In the genomic region with DNA sequence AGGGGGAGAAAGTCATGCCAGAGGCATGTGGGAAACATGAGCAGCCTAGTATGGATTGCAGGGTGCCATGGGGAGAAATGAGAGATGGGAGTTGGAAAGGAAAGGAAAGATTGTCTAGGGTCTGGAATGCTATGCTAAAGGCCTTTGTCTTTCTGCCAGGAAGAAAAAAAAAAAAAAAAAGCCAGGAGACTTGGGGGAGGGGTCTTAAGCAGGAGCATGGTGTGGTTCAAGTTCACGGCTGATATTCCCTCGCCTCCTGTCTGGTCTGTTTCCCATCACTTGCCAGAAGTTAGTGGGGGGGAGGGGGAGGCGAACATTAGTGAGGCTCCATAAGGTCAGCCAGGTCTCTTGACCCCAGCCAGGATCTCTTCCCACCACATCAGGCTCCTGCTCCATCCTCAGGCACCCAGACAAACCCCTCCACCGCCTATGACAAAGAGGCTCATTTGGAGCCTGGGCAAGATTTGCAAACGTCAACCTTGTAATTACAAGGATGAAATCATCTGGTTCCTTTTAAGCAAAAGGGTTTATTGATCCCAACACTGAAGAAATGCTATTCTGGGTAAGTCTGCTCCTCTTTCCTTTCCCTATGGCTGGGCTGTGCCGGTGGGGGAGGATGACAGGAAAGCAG, we compare ENCODE assay signal across 14 mouse cellular contexts. TPM values are rescaled to one million over a fixed set of nuclear protein-coding genes. Genes with fewer than 3 reads are reported as not detected.
A peak's percentile ranks its signal among the peaks of the same experiment; 100 is the strongest.
DNase-seq lines count a peak whose midpoint lies in the region; ATAC-seq and TF ChIP-seq lines count a peak whose summit lies in the region.
"Had no signal": no experiment of that assay in that cellular context is flagged by ENCODE, and none has a peak within 500 bp of the region (broad histone marks: within the 10 kb centered on the region; RNA-seq: fewer than 3 reads in every experiment).

No protein-coding gene starts in this region.

- no peak overlapping the region for H3K4me3 ChIP-seq in lung, embryonic 14.5 days (ENCODE audit: low read depth, low read length)
- H3K4me3 ChIP-seq in embryonic facial prominence, embryonic 13.5 days, result peak overlapping the region; percentile 9; the same call in 1 of the 2 replicates
- no peak overlapping the region for H3K4me3 ChIP-seq in neural tube, embryonic 11.5 days (ENCODE audit: low read depth, low read length)
- H3K4me3 ChIP-seq: forebrain, embryonic 12.5 days; heart, adult 2 months had no signal

- no peak overlapping the region for H3K4me2 ChIP-seq in lung, embryonic 14.5 days
- peak overlapping the region; percentile 44 for H3K4me2 ChIP-seq in embryonic facial prominence, embryonic 13.5 days
- H3K4me2 ChIP-seq in neural tube, embryonic 11.5 days (ENCODE audit: low read depth), result no peak overlapping the region
- H3K4me2 ChIP-seq: forebrain, embryonic 12.5 days had no signal

- H3K9me3 ChIP-seq in lung, embryonic 14.5 days (ENCODE audit: low read depth, low read length), result no peaks in the 10 kb centered on the region
- H3K9me3 ChIP-seq in embryonic facial prominence, embryonic 13.5 days, result no peaks in the 10 kb centered on the region
- no peaks in the 10 kb centered on the region for H3K9me3 ChIP-seq in neural tube, embryonic 11.5 days (ENCODE audit: control insufficient read depth, low read length)
- H3K9me3 ChIP-seq: forebrain, embryonic 12.5 days had no signal

- peak overlapping the region; percentile 65; the same call in 1 of the 2 replicates for H3K27ac ChIP-seq in lung, embryonic 14.5 days (ENCODE audit: low read depth)
- peak overlapping the region; percentile 95 for H3K27ac ChIP-seq in embryonic facial prominence, embryonic 13.5 days
- no peak overlapping the region for H3K27ac ChIP-seq in neural tube, embryonic 11.5 days (ENCODE audit: low read depth, low read length)
- H3K27ac ChIP-seq: forebrain, embryonic 12.5 days; heart, adult 2 months; liver, embryonic 14.5 days had no signal

- H3K4me1 ChIP-seq in lung, embryonic 14.5 days (ENCODE audit: insufficient read depth), result 0 out of 2 replicates have a peak, but pooled peaks cover 2% of the 10 kb centered on the region
- peaks cover 41% of the 10 kb centered on the region for H3K4me1 ChIP-seq in embryonic facial prominence, embryonic 13.5 days
- no peaks in the 10 kb centered on the region for H3K4me1 ChIP-seq in neural tube, embryonic 11.5 days (ENCODE audit: control insufficient read depth, insufficient read depth, low read length)

- DNase-seq in heart, adult 11 months, result peak; percentile 87
- no peak for DNase-seq in heart, postnatal 10 days
- peak; percentile 52 for DNase-seq in lung, embryonic 14.5 days
- DNase-seq in lung, postnatal 10 days, result no peak
- DNase-seq in neural tube, embryonic 11.5 days (ENCODE audit: low spot score), result peak; percentile 31
- DNase-seq in layer of hippocampus, adult 9-11 months, result no peak
- DNase-seq: heart, adult 2 months; midbrain, embryonic 14.5 days had no signal

- intact Hi-C loops in heart, postnatal 10 days (cut with DNase I), result no loop called here

- H3K27me3 ChIP-seq in lung, embryonic 14.5 days (ENCODE audit: insufficient read depth, low read length), result no peaks in the 10 kb centered on the region
- H3K27me3 ChIP-seq in embryonic facial prominence, embryonic 13.5 days, result no peaks in the 10 kb centered on the region
- H3K27me3 ChIP-seq in neural tube, embryonic 11.5 days (ENCODE audit: control insufficient read depth, insufficient read depth, low read length), result no peaks in the 10 kb centered on the region
- H3K27me3 ChIP-seq: forebrain, embryonic 12.5 days had no signal

- peak; percentile 38; the same call in 1 of the 2 replicates for ATAC-seq in lung, embryonic 14.5 days (ENCODE audit: insufficient read depth)
- peak; percentile 70; the same call in 1 of the 2 replicates for ATAC-seq in embryonic facial prominence, embryonic 13.5 days (ENCODE audit: insufficient number of reproducible peaks, insufficient read depth, low FRiP score, low TSS enrichment, low read depth)
- ATAC-seq in neural tube, embryonic 11.5 days (ENCODE audit: insufficient read depth, low FRiP score, low TSS enrichment), result no peak
- no peak for ATAC-seq in megakaryocyte-erythroid progenitor cell, adult 5-6 weeks (replicated peaks; ENCODE audit: low FRiP score, low TSS enrichment, poor library complexity, severe bottlenecking)

- H3K9ac ChIP-seq in lung, embryonic 14.5 days, result no peak overlapping the region
- peak overlapping the region; percentile 27; the same call in 1 of the 2 replicates for H3K9ac ChIP-seq in embryonic facial prominence, embryonic 13.5 days
- no peak overlapping the region for H3K9ac ChIP-seq in neural tube, embryonic 11.5 days (ENCODE audit: low read length)
- H3K9ac ChIP-seq: forebrain, embryonic 12.5 days; liver, embryonic 14.5 days had no signal

- TF ChIP-seq CTCF in lung, embryonic 14.5 days (IDR thresholded peaks at IDR 0.05; ENCODE audit: low read depth), result no peak

- 16% methylated on average over 6 of the region's 6 CpGs for WGBS in lung, embryonic 14.5 days
- 3% methylated on average over 6 of the region's 6 CpGs for WGBS in embryonic facial prominence, embryonic 13.5 days
- WGBS in neural tube, embryonic 11.5 days, result 22% methylated on average over 6 of the region's 6 CpGs

- no peaks in the 10 kb centered on the region for H3K36me3 ChIP-seq in lung, embryonic 14.5 days (ENCODE audit: insufficient read depth)
- no peaks in the 10 kb centered on the region for H3K36me3 ChIP-seq in embryonic facial prominence, embryonic 13.5 days
- H3K36me3 ChIP-seq in neural tube, embryonic 11.5 days (ENCODE audit: control insufficient read depth, insufficient read depth, low read length), result no peaks in the 10 kb centered on the region
- H3K36me3 ChIP-seq: forebrain, embryonic 12.5 days had no signal

RNA-seq across cellular contexts. Expression of gene Cbfb, which starts 6.1 kb away (rescaled TPM):
- total RNA-seq in heart, postnatal 10 days (2021), result 10 to 100 TPM; 32.4 to 37.0 TPM
- 81.4 and 85.2 TPM in 2 replicates for polyA plus RNA-seq in lung, embryonic 14.5 days (2014; fragmentation: Nextera tagmentation; extraction: Ambion mirVana)
- 102 and 118 TPM in 2 replicates for polyA plus RNA-seq in embryonic facial prominence, embryonic 13.5 days (2015; fragmentation: Nextera tagmentation; extraction: Ambion mirVana)
- polyA plus RNA-seq in neural tube, embryonic 11.5 days (2014; fragmentation: Nextera tagmentation; extraction: Ambion mirVana), result 75.4 and 79.8 TPM in 2 replicates
- 29.5 and 34.0 TPM in 2 replicates for total RNA-seq in megakaryocyte-erythroid progenitor cell, adult 5-6 weeks (2014; fragmentation: Nextera tagmentation)
- total RNA-seq in megakaryocyte-erythroid progenitor cell, adult 5-6 weeks (2017), result 48.2 and 98.0 TPM in 2 replicates

RNA-seq across cellular contexts. Expression of gene Ces4a, which starts 32.8 kb away (rescaled TPM):
- not detected for total RNA-seq in heart, postnatal 10 days (2021)
- not detected in 2 replicates for polyA plus RNA-seq in lung, embryonic 14.5 days (2014; fragmentation: Nextera tagmentation; extraction: Ambion mirVana)
- 0.18 TPM in 1 of 2 replicates, not detected in the other for polyA plus RNA-seq in embryonic facial prominence, embryonic 13.5 days (2015; fragmentation: Nextera tagmentation; extraction: Ambion mirVana)
- not detected in 2 replicates for polyA plus RNA-seq in neural tube, embryonic 11.5 days (2014; fragmentation: Nextera tagmentation; extraction: Ambion mirVana)
- not detected in 2 replicates for total RNA-seq in megakaryocyte-erythroid progenitor cell, adult 5-6 weeks (2014; fragmentation: Nextera tagmentation)
- not detected in 2 replicates for total RNA-seq in megakaryocyte-erythroid progenitor cell, adult 5-6 weeks (2017)
- total RNA-seq: heart, adult 2 months had no signal
- polyA plus RNA-seq: C2C12; forebrain, embryonic 12.5 days; heart, adult 2 months; large intestine, adult 2 months; liver, embryonic 14.5 days; midbrain, embryonic 14.5 days had no signal

Comparison
In these comparisons a context has a peak if more than half of its experiments do, and no peak if none do; other contexts are left out.
1. DNase-seq: peak in heart, adult 11 months (single experiment), lung, embryonic 14.5 days (single experiment) and neural tube, embryonic 11.5 days (single experiment); none in heart, postnatal 10 days (0 of 2), lung, postnatal 10 days (single experiment) and layer of hippocampus, adult 9-11 months (single experiment).
2. ATAC-seq: peak in lung, embryonic 14.5 days (single experiment) and embryonic facial prominence, embryonic 13.5 days (single experiment); none in neural tube, embryonic 11.5 days (single experiment) and megakaryocyte-erythroid progenitor cell, adult 5-6 weeks (single experiment).